Mouse (Mus musculus) forebrain, embryonic 14.5 days (tissue): ENCODE measurements around the gene Gpatch1. TPM values are rescaled to one million over a fixed set of nuclear protein-coding genes. Genes with fewer than 3 reads are reported as not detected.
"Not testable (repeated sequence)": the region's sequence is repeated elsewhere in the genome, so short reads cannot be mapped to it uniquely, and the experiment has no call there.

Experiments used
- ATAC-seq: fragments of 200-750 bp; cut with Nextera tagmentation; 2 replicates; pipeline ENCODE4 v1.8.0; 2017; ENCODE audit warnings: mild to moderate bottlenecking, moderate library complexity
- DNase-seq: peaks from one replicate; pipeline ENCODE4 v3.0.0-alpha.2; 2015; ENCODE audit warnings: low spot score
- H3K27ac ChIP-seq: fragments of 300-500 bp; sonication (generic); 2 replicates; pipeline ENCODE4 v1.5.1; 2014; ENCODE audit warnings: low read depth, mild to moderate bottlenecking, control low read depth, low read length, moderate library complexity
- H3K27me3 ChIP-seq: fragments of 300-500 bp; sonication (generic); replicated peaks from 2 replicates; pipeline ENCODE4 v1.6.1; 2014; ENCODE audit warnings: low read length, control low read depth, mixed read lengths; ENCODE audit not compliant: control insufficient read depth, insufficient read depth
- H3K36me3 ChIP-seq: fragments of 300-500 bp; sonication (generic); 2 replicates; pipeline ENCODE4 v1.6.1; 2014; ENCODE audit warnings: low read length, control low read depth; ENCODE audit not compliant: control insufficient read depth, insufficient read depth
- H3K4me1 ChIP-seq: fragments of 300-500 bp; sonication (generic); 2 replicates; pipeline ENCODE4 v1.6.1; 2014; ENCODE audit warnings: antibody characterized with exemption, low read length, control low read depth; ENCODE audit not compliant: control insufficient read depth, insufficient read depth
- H3K4me2 ChIP-seq: fragments of 300-500 bp; sonication (generic); 2 replicates; pipeline ENCODE4 v1.6.1; 2014; ENCODE audit warnings: mild to moderate bottlenecking, control low read depth, low read length
- H3K4me3 ChIP-seq: fragments of 300-500 bp; sonication (generic); 2 replicates; pipeline ENCODE4 v1.5.1; 2014; ENCODE audit warnings: low read depth, low read length, control low read depth
- H3K9ac ChIP-seq: fragments of 300-500 bp; sonication (generic); 2 replicates; pipeline ENCODE4 v1.6.1; 2014; ENCODE audit warnings: mild to moderate bottlenecking, low read length, control low read depth, moderate library complexity
- H3K9me3 ChIP-seq: fragments of 300-500 bp; sonication (generic); replicated peaks from 2 replicates; pipeline ENCODE4 v1.6.1; 2016; ENCODE audit warnings: low read length, control low read depth, mixed read lengths; ENCODE audit not compliant: control insufficient read depth
- WGBS: fragments of 180-500 bp; shearing (Covaris S2); extraction: QIAGEN DNeasy Blood & Tissue Kit; methylation state at CpG from one replicate; pipeline ENCODE4 v1.1.7; 2014; 5-methylcytosine and 5-hydroxymethylcytosine counted together
- polyA plus RNA-seq: library from polyadenylated mRNA; unstranded; fragments of >200 nt; fragmentation: Nextera tagmentation; extraction: Ambion mirVana; gene quantifications from 2 replicates; pipeline ENCODE4 v1.2.1, GENCODE M21; 2014

Gene Gpatch1
- polyA plus RNA-seq, 1 experiment from 2014 or later = 21.2 TPM

DNA sequence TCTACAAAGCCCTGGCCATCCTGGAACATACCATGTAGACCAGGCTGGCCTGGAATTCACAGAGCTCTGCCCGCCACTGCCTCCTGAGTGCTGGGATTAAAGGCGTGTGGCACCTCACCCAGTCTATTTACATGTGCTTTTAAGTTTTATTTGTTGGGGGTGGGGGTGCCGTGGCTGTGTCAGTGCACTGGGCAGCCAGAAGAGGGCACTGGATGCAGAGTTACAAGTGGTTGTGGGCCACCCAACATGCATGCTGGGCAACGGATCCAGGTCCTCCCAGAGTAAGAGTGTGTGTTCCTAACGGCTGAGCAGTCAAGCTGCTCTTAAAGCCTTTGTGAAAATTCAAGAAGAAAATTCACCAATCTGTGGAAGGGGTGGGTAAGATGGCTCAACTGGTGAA lies 50.4 kb downstream of the Gpatch1 start:
- 61% methylated on average over 5 of the region's 5 CpGs for WGBS
- ATAC-seq (no peak), DNase-seq (no peak)
- H3K27ac ChIP-seq = no peak overlapping the region
- no peaks in the 10 kb centered on the region for H3K4me1 ChIP-seq
- no peaks in the 10 kb centered on the region for H3K27me3 ChIP-seq
- H3K9ac ChIP-seq = no peak overlapping the region
- H3K9me3 ChIP-seq = 0 out of 2 replicates have a peak, but pooled peaks cover 3% of the 10 kb centered on the region
- no peak overlapping the region for H3K4me2 ChIP-seq
- no peaks in the 10 kb centered on the region for H3K36me3 ChIP-seq
- no peak overlapping the region for H3K4me3 ChIP-seq

DNA sequence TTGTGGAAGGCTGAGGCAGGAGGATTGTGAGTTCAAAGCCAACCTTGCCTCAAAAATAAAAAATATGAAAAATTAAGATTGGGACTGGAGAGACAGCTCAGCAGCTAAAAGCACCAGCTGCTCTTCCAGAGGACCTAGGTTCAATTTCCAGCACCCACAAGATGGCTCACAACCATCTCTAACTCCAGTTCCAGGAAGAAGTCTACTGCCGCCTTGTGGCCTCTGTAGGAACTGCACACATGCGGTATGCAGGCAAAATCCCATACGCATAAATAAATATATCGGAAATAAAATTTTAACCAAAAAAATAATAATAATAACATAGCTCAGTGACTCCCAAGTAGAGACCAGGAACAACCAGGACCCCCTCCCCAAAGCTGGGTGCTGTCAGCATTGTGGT lies 51.6 kb downstream of the Gpatch1 start:
- DNase-seq (no peak), ATAC-seq (no peak)
- no peaks in the 10 kb centered on the region for H3K4me1 ChIP-seq
- H3K36me3 ChIP-seq = no peaks in the 10 kb centered on the region
- H3K4me2 ChIP-seq = no peak overlapping the region
- H3K9ac ChIP-seq = no peak overlapping the region
- no peak overlapping the region for H3K4me3 ChIP-seq
- no peaks in the 10 kb centered on the region for H3K27me3 ChIP-seq
- WGBS = 70% methylated on average over 4 of the region's 4 CpGs
- H3K9me3 ChIP-seq = 0 out of 2 replicates have a peak, but pooled peaks cover 3% of the 10 kb centered on the region
- no peak overlapping the region for H3K27ac ChIP-seq

DNA sequence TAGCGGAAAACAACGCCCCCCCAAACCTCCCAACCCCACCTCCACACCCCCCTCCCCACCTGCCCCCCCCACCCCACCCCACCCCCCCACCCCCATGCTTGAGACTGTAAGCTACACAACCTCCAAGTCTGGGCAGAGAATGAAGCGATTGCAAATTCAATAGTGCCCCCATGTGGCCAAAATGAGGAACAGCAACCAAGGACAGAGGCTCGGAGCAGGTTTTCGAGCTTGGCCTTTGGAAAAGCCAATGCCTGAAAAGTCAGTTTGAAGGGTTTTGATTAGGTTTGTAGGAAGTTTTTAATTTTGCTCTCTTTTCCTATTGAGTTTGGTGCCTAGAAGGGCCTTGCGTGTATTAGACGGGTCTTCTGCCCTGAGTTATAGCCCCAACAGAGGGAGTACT lies 53.5 kb downstream of the Gpatch1 start:
- H3K4me2 ChIP-seq = no peak overlapping the region
- H3K4me1 ChIP-seq = no peaks in the 10 kb centered on the region
- WGBS = 13% methylated on average over 7 of the region's 7 CpGs
- H3K9ac ChIP-seq = no peak overlapping the region
- H3K9me3 ChIP-seq = 0 out of 2 replicates have a peak, but pooled peaks cover 3% of the 10 kb centered on the region
- H3K4me3 ChIP-seq = no peak overlapping the region
- no peak for ATAC-seq
- H3K27ac ChIP-seq = no peak overlapping the region
- no peaks in the 10 kb centered on the region for H3K27me3 ChIP-seq
- H3K36me3 ChIP-seq = no peaks in the 10 kb centered on the region
- peak; percentile 73 for DNase-seq

DNA sequence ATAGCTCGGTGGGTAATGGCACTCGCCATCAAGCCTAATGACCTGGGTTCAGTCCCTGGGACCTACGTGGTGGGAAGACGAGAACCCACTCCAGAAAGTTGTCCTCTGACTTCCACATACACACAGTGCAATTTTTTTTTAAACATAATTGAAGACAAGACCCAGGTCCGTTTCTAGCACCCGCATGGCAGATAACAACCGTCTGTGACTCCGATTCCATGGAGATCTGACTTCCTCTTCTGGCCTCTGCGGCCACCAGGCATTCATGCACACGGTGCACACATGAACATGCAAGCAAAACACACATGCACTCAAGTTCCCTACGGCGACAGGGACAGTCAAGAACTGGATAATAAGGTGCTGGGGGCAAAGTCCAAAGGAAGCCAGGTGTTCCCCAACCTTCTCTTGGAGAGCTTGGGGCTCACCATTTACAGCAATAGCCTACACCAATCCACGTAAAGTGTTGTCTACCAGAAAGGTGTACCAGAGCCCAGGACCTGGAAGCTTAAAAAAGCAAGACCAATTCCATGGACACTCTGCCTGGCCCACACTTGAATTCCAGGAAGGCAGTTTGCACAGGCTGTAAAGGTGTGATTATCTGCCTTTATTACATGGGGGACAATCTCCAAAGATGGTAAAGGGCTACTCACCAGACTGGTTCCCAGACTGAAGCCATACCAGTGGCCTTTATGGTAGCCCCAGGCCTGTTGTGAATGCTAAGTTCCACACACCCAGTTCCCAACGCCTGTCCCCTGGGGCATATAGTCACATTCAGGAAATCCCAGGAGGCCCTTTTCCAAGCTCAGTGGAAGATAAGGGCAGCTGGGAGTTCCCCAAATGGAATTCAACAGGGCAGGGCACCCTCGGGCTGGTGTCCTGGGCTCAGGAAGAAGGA lies 54.4 kb downstream of the Gpatch1 start:
- Histone ChIP-seq H3K36me3 (no peaks in the 10 kb centered on the region), H3K9ac (no peak overlapping the region), H3K9me3 (0 out of 2 replicates have a peak, but pooled peaks cover 3% of the 10 kb centered on the region), H3K4me3 (no peak overlapping the region), H3K4me1 (no peaks in the 10 kb centered on the region), H3K27ac (no peak overlapping the region), H3K27me3 (no peaks in the 10 kb centered on the region), H3K4me2 (no peak overlapping the region)
- ATAC-seq (no peak), DNase-seq (no peak)
- WGBS = 86% methylated on average over 15 of the region's 15 CpGs

DNA sequence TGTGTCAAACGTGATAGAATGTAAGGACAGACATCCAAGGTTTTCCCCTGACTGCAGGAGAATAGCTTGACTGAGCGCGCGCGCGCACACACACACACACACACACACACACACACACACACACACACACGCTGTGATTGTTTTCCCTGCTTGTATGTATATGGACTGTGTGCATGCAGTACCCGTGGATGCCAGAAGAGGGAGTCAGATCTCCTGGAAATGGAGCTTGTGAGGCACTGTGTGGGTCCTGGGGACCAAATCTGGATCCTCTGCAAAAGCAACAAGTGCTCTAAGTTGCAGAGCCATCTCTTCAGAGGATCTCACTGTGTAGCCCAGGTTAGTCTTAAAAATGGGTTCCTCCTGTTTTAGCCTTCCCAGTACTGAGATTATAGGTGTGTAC lies 58.9 kb downstream of the Gpatch1 start:
- H3K9ac ChIP-seq = no peak overlapping the region
- no peaks in the 10 kb centered on the region for H3K27me3 ChIP-seq
- no peak overlapping the region for H3K27ac ChIP-seq
- H3K4me3 ChIP-seq = no peak overlapping the region
- no peak overlapping the region for H3K4me2 ChIP-seq
- H3K4me1 ChIP-seq = no peaks in the 10 kb centered on the region
- 87% methylated on average over 8 of the region's 8 CpGs for WGBS
- DNase-seq (no peak), ATAC-seq (no peak)
- H3K36me3 ChIP-seq = no peaks in the 10 kb centered on the region
- no peaks in the 10 kb centered on the region for H3K9me3 ChIP-seq

DNA sequence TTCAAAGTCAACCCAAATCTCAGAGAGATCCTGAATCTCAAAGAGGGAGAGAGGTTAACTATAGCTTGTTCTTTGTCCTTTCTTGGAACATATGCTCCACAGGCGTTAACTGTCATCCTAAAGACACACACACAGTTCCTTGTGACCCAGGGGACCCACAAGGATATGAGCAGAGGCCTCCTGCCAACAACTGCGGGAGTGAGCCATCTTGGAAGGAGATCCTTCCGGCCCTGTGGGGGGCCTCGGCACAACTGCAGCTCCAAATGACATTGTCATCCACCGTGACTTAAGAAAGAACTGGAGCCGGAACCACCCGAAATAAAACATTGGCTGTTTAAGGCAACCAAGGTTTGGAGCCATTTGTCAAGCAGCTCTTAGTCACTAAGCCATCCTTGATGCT lies 59.9 kb downstream of the Gpatch1 start:
- Histone ChIP-seq H3K9ac (no peak overlapping the region), H3K4me2 (no peak overlapping the region), H3K27me3 (no peaks in the 10 kb centered on the region), H3K9me3 (no peaks in the 10 kb centered on the region), H3K4me1 (no peaks in the 10 kb centered on the region), H3K4me3 (no peak overlapping the region), H3K36me3 (no peaks in the 10 kb centered on the region), H3K27ac (no peak overlapping the region)
- DNase-seq (no peak), ATAC-seq (no peak)
- WGBS = 75% methylated on average over 7 of the region's 7 CpGs

DNA sequence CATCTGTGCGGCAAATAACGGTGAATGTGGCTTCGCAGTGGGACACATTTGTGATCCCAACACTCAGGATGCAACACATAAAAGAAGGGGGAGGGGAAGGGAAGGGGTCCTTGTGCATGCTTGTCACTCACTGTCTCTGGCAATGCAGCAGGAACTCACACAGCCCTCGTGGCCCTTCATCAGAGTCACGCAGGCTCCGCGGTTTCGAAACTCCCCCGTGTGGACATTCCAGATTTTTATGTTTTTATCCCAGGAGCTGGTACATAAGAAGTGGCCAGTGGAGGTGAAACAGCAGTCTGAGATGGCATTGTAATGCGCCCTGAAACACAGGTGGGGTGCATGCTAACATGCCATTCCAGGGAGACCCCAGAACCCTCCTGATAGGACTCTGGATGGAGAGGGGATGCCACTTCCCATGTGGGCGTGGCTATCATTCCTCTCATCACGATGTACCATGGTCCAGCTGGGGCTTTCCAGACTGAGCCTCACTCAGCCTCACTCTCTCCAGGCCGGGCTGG lies 66.1 kb downstream of the Gpatch1 start:
- H3K27ac ChIP-seq = no peak overlapping the region
- peak; percentile 68 for DNase-seq
- no peaks in the 10 kb centered on the region for H3K9me3 ChIP-seq
- peak; percentile 79 for ATAC-seq
- H3K36me3 ChIP-seq = no peaks in the 10 kb centered on the region
- 6% methylated on average over 13 of the region's 13 CpGs for WGBS
- peak overlapping the region; percentile 47 for H3K9ac ChIP-seq
- H3K4me1 ChIP-seq = no peaks in the 10 kb centered on the region
- no peaks in the 10 kb centered on the region for H3K27me3 ChIP-seq
- H3K4me3 ChIP-seq = no peak overlapping the region
- peak overlapping the region; percentile 41 for H3K4me2 ChIP-seq

DNA sequence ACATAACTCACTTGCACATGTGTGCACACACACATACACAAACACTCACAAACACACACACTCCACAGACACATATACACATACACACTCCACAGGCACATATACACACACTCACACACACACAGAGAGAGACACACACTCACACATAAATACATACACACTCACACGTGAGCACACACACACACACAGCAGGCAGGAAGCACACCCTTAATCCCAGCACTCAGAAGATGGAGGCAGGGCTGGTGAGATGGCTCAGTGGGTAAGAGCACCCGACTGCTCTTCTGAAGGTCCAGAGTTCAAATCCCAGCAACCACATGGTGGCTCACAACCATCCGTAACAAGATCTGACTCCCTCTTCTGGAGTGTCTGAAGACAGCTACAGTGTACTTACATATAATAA lies 80.3 kb downstream of the Gpatch1 start:
- H3K4me1 ChIP-seq, H3K4me2 ChIP-seq, H3K9ac ChIP-seq, H3K9me3 ChIP-seq, DNase-seq, H3K4me3 ChIP-seq, H3K27ac ChIP-seq, H3K27me3 ChIP-seq, H3K36me3 ChIP-seq, ATAC-seq: not testable (repeated sequence)
- WGBS = 61% methylated on average over 2 of the region's 3 CpGs

DNA sequence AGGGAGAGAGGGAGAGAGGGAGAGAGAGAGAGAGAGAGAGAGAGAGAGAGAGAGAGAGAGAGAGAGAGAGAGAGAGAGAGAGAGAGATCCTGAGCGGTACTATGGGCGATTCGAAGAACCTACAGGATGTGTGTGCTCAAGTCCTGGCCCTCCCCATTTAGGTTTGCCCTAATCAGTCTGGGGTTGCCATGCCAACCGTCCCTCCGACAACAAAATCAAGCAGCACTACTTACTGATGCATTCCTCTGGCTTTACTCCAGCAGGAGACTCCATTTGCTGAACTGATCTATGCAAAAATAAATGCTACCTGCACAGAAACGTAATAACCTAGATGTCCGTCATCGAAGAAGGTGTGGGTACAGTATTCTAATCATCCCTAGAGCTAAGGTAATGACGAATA lies 82.9 kb downstream of the Gpatch1 start:
- Histone ChIP-seq H3K4me1 (0 out of 2 replicates have a peak, but pooled peaks cover 2% of the 10 kb centered on the region), H3K4me3 (peak overlapping the region; percentile 54), H3K9ac (peak overlapping the region; percentile 49), H3K9me3 (no peaks in the 10 kb centered on the region), H3K4me2 (peak overlapping the region; percentile 58), H3K36me3 (no peaks in the 10 kb centered on the region), H3K27me3 (no peaks in the 10 kb centered on the region), H3K27ac (peak overlapping the region; percentile 86)
- WGBS = 17% methylated on average over 9 of the region's 9 CpGs
- ATAC-seq = peak; percentile 81
- peak; percentile 90 for DNase-seq
